Mouse (Mus musculus) lung, embryonic 16.5 days (tissue): Measurements from ENCODE around the gene Gns. TPM values are rescaled to one million over a fixed set of nuclear protein-coding genes. Genes with fewer than 3 reads are reported as not detected.

ENCODE experiments used
- ATAC-seq: fragments of 200-750 bp; cut with Nextera tagmentation; 2 replicates; pipeline ENCODE4 v1.8.0; 2017; ENCODE audit warnings: low read depth, mild to moderate bottlenecking, moderate library complexity
- H3K27ac ChIP-seq: fragments of 300-500 bp; sonication (generic); 2 replicates; pipeline ENCODE4 v1.5.1; 2014; ENCODE audit warnings: mild to moderate bottlenecking, control low read depth, low read length
- H3K27me3 ChIP-seq: fragments of 300-500 bp; sonication (generic); 2 replicates; pipeline ENCODE4 v1.6.1; 2014; ENCODE audit warnings: low read depth, low read length, mixed read lengths; ENCODE audit not compliant: control insufficient read depth, insufficient read depth
- H3K36me3 ChIP-seq: fragments of 300-500 bp; sonication (generic); 2 replicates; pipeline ENCODE4 v1.6.1; 2014; ENCODE audit warnings: low read length; ENCODE audit not compliant: control insufficient read depth, insufficient read depth
- H3K4me1 ChIP-seq: fragments of 300-500 bp; sonication (generic); replicated peaks from 2 replicates; pipeline ENCODE4 v1.6.1; 2014; ENCODE audit warnings: low read length, mixed read lengths; ENCODE audit not compliant: control insufficient read depth, insufficient read depth
- H3K4me2 ChIP-seq: fragments of 300-500 bp; sonication (generic); 2 replicates; pipeline ENCODE4 v1.6.1; 2014; ENCODE audit warnings: low read depth, low read length, control low read depth
- H3K4me3 ChIP-seq: fragments of 300-500 bp; sonication (generic); 2 replicates; pipeline ENCODE4 v1.5.1; 2014; ENCODE audit warnings: mild to moderate bottlenecking, low read length, control low read depth
- H3K9ac ChIP-seq: fragments of 300-500 bp; sonication (generic); 2 replicates; pipeline ENCODE4 v1.6.1; 2014; ENCODE audit warnings: low read length, control low read depth
- H3K9me3 ChIP-seq: fragments of 300-500 bp; sonication (generic); 2 replicates; pipeline ENCODE4 v1.6.1; 2016; ENCODE audit warnings: low read length; ENCODE audit not compliant: control insufficient read depth
- WGBS: fragments of 180-500 bp; shearing (Covaris S2); extraction: QIAGEN DNeasy Blood & Tissue Kit; methylation state at CpG from one replicate; pipeline ENCODE4 v1.1.7; 2014; 5-methylcytosine and 5-hydroxymethylcytosine counted together
- polyA plus RNA-seq: library from polyadenylated mRNA; unstranded; fragments of >200 nt; fragmentation: Nextera tagmentation; extraction: Ambion mirVana; gene quantifications from 2 replicates; pipeline ENCODE4 v1.2.1, GENCODE M21; 2015

Gns gene
- polyA plus RNA-seq, 1 experiment from 2014 or later: 38.2 TPM

GRCm38 (mm10) chr10:121374693-121375620 lies 10.1 kb downstream of the Gns start:
- H3K27me3 ChIP-seq: no peaks in the 10 kb centered on the region
- ATAC-seq: peak; percentile 51
- H3K27ac ChIP-seq: no peak overlapping the region
- 0 out of 2 replicates have a peak, but pooled peaks cover 2% of the 10 kb centered on the region for H3K9me3 ChIP-seq
- no peak overlapping the region for H3K4me3 ChIP-seq
- no peak overlapping the region for H3K4me2 ChIP-seq
- peaks cover 24% of the 10 kb centered on the region for H3K36me3 ChIP-seq
- 77% methylated on average over 17 of the region's 17 CpGs for WGBS
- no peak overlapping the region for H3K9ac ChIP-seq
- H3K4me1 ChIP-seq: no peaks in the 10 kb centered on the region; the same call in 1 of the 2 replicates

GRCm38 (mm10) chr10:121375649-121376493 lies 11.0 kb downstream of the Gns start:
- Histone ChIP-seq H3K9ac (no peak overlapping the region), H3K36me3 (peaks cover 25% of the 10 kb centered on the region), H3K27me3 (no peaks in the 10 kb centered on the region), H3K27ac (no peak overlapping the region), H3K9me3 (0 out of 2 replicates have a peak, but pooled peaks cover 2% of the 10 kb centered on the region), H3K4me3 (no peak overlapping the region), H3K4me1 (no peaks in the 10 kb centered on the region; the same call in 1 of the 2 replicates), H3K4me2 (no peak overlapping the region)
- ATAC-seq: no peak
- WGBS: 72% methylated on average over 24 of the region's 24 CpGs

- Histone ChIP-seq H3K9me3 (0 out of 2 replicates have a peak, but pooled peaks cover 2% of the 10 kb centered on the region), H3K9ac (no peak overlapping the region), H3K4me3 (no peak overlapping the region), H3K4me2 (no peak overlapping the region), H3K36me3 (peaks cover 32% of the 10 kb centered on the region), H3K27ac (no peak overlapping the region), H3K4me1 (no peaks in the 10 kb centered on the region; the same call in 1 of the 2 replicates), H3K27me3 (no peaks in the 10 kb centered on the region)
- 76% methylated on average over 24 of the region's 24 CpGs for WGBS
- no peak for ATAC-seq
Measured at GRCm38 (mm10) chr10:121376530-121377271, 11.8 kb downstream of the Gns start.

- Histone ChIP-seq H3K27me3 (no peaks in the 10 kb centered on the region), H3K4me1 (no peaks in the 10 kb centered on the region; the same call in 1 of the 2 replicates), H3K9me3 (0 out of 2 replicates have a peak, but pooled peaks cover 2% of the 10 kb centered on the region), H3K27ac (no peak overlapping the region), H3K4me3 (no peak overlapping the region), H3K9ac (no peak overlapping the region), H3K36me3 (peaks cover 36% of the 10 kb centered on the region), H3K4me2 (no peak overlapping the region)
- 99% methylated on average over 3 of the region's 3 CpGs for WGBS
- ATAC-seq: no peak
Measured at GRCm38 (mm10) chr10:121379387-121379786, 14.5 kb downstream of the Gns start.

- no peak overlapping the region for H3K4me3 ChIP-seq
- 78% methylated on average over 18 of the region's 18 CpGs for WGBS
- H3K36me3 ChIP-seq: peaks cover 40% of the 10 kb centered on the region
- no peak overlapping the region for H3K4me2 ChIP-seq
- no peaks in the 10 kb centered on the region for H3K27me3 ChIP-seq
- 0 out of 2 replicates have a peak, but pooled peaks have one; percentile 16 for ATAC-seq
- 0 out of 2 replicates have a peak, but pooled peaks cover 2% of the 10 kb centered on the region for H3K9me3 ChIP-seq
- H3K4me1 ChIP-seq: peaks cover 4% of the 10 kb centered on the region
- no peak overlapping the region for H3K27ac ChIP-seq
- H3K9ac ChIP-seq: no peak overlapping the region
Measured at GRCm38 (mm10) chr10:121381280-121381679, 16.4 kb downstream of the Gns start.

- peaks cover 8% of the 10 kb centered on the region for H3K4me1 ChIP-seq
- H3K27me3 ChIP-seq: no peaks in the 10 kb centered on the region
- H3K27ac ChIP-seq: no peak overlapping the region
- H3K4me2 ChIP-seq: no peak overlapping the region
- H3K4me3 ChIP-seq: no peak overlapping the region
- no peak overlapping the region for H3K9ac ChIP-seq
- H3K9me3 ChIP-seq: no peaks in the 10 kb centered on the region
- ATAC-seq: no peak
- H3K36me3 ChIP-seq: peaks cover 31% of the 10 kb centered on the region
- WGBS: 86% methylated on average over 13 of the region's 13 CpGs
Measured at GRCm38 (mm10) chr10:121384710-121385109, 19.8 kb downstream of the Gns start.

GRCm38 (mm10) chr10:121385695-121386094 lies 20.8 kb downstream of the Gns start:
- 69% methylated on average over 6 of the region's 6 CpGs for WGBS
- H3K27me3 ChIP-seq: no peaks in the 10 kb centered on the region
- H3K4me1 ChIP-seq: peaks cover 8% of the 10 kb centered on the region
- no peak overlapping the region for H3K9ac ChIP-seq
- 0 out of 2 replicates have a peak, but pooled peaks have one; percentile 34 for ATAC-seq
- H3K9me3 ChIP-seq: no peaks in the 10 kb centered on the region
- no peak overlapping the region for H3K4me2 ChIP-seq
- H3K4me3 ChIP-seq: no peak overlapping the region
- peaks cover 29% of the 10 kb centered on the region for H3K36me3 ChIP-seq
- H3K27ac ChIP-seq: no peak overlapping the region

GRCm38 (mm10) chr10:121386347-121386746 lies 21.5 kb downstream of the Gns start:
- H3K4me1 ChIP-seq: peaks cover 8% of the 10 kb centered on the region
- no peak overlapping the region for H3K4me3 ChIP-seq
- no peak overlapping the region for H3K9ac ChIP-seq
- no peak overlapping the region for H3K4me2 ChIP-seq
- H3K27me3 ChIP-seq: no peaks in the 10 kb centered on the region
- H3K27ac ChIP-seq: peak overlapping the region; percentile 16; the same call in 1 of the 2 replicates
- H3K9me3 ChIP-seq: no peaks in the 10 kb centered on the region
- WGBS: 15% methylated on average over 9 of the region's 9 CpGs
- ATAC-seq: peak; percentile 40
- H3K36me3 ChIP-seq: peaks cover 26% of the 10 kb centered on the region
